Mouse (Mus musculus) lung, embryonic 15.5 days (tissue): ENCODE measurements at regions not wholly inside any gene's neighbourhood (a gene's known extent, or its start where the extent isn't known, plus 50 kb on each side); places are given as distances from the start of the nearest gene placed in this dataset.

Source experiments
- ATAC-seq: fragments of 200-750 bp; cut with Nextera tagmentation; 2 replicates; pipeline ENCODE4 v1.8.0; 2017; ENCODE audit warnings: moderate number of reproducible peaks, borderline replicate concordance; ENCODE audit not compliant: low FRiP score, low TSS enrichment; ENCODE audit errors: extremely low read depth
- H3K27ac ChIP-seq: fragments of 300-500 bp; sonication (generic); 2 replicates; pipeline ENCODE4 v1.5.1; 2015; ENCODE audit warnings: moderate library complexity, mild to moderate bottlenecking, inconsistent platforms
- H3K27me3 ChIP-seq: fragments of 300-500 bp; sonication (generic); 2 replicates; pipeline ENCODE4 v1.6.1; 2015; ENCODE audit warnings: inconsistent platforms
- H3K36me3 ChIP-seq: fragments of 300-500 bp; sonication (generic); 2 replicates; pipeline ENCODE4 v1.6.1; 2015; ENCODE audit warnings: inconsistent platforms
- H3K4me1 ChIP-seq: fragments of 300-500 bp; sonication (generic); 2 replicates; pipeline ENCODE4 v1.6.1; 2015; ENCODE audit warnings: inconsistent platforms
- H3K4me2 ChIP-seq: fragments of 300-500 bp; sonication (generic); 2 replicates; pipeline ENCODE4 v1.6.1; 2015; ENCODE audit warnings: inconsistent platforms, mild to moderate bottlenecking, moderate library complexity
- H3K4me3 ChIP-seq: fragments of 300-500 bp; sonication (generic); 2 replicates; pipeline ENCODE4 v1.5.1; 2015; ENCODE audit warnings: mild to moderate bottlenecking, inconsistent platforms
- H3K9ac ChIP-seq: fragments of 300-500 bp; sonication (generic); 2 replicates; pipeline ENCODE4 v1.6.1; 2015; ENCODE audit warnings: inconsistent platforms
- H3K9me3 ChIP-seq: fragments of 300-500 bp; sonication (generic); 2 replicates; pipeline ENCODE4 v1.6.1; 2016; ENCODE audit warnings: inconsistent platforms
- WGBS: fragments of 180-500 bp; shearing (Covaris S2); methylation state at CpG from one replicate; pipeline ENCODE4 v1.1.7; 2015; 5-methylcytosine and 5-hydroxymethylcytosine counted together

- H3K27me3 ChIP-seq: no peaks in the 10 kb centered on the region
- H3K27ac ChIP-seq: no peak overlapping the region
- no peaks in the 10 kb centered on the region for H3K4me1 ChIP-seq
- H3K36me3 ChIP-seq: no peaks in the 10 kb centered on the region
- H3K9me3 ChIP-seq: no peaks in the 10 kb centered on the region
- WGBS: 33% methylated on average over 2 of the region's 2 CpGs
- ATAC-seq: peak; percentile 35; the same call in 1 of the 2 replicates
- H3K4me2 ChIP-seq: no peak overlapping the region
- H3K9ac ChIP-seq: no peak overlapping the region
- H3K4me3 ChIP-seq: no peak overlapping the region
These were observed 955.0 kb upstream of the Pcdh10 start for GRCm38 (mm10) chr3:44423166-44423565.

DNA sequence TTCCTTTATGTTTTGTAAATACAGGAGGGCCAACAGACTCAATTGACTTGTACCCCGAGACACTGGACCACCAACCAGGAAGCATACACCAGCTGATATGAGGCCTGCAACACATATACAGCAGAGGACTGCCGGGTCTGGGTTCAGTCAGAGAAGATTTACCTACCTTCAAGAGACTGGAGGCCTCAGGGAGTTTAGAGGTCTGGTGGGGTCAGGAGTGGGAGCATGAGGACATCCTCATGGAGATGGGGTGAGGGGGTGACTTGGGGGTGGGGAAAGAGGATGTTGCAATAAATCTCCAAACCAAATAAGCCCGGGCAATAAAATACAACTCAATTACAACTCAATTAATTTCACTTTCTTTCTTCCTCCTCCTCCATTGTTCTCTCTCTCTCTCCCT lies 910.1 kb upstream of the Pcdh10 start:
- no peak for ATAC-seq
- no peaks in the 10 kb centered on the region for H3K4me1 ChIP-seq
- no peak overlapping the region for H3K27ac ChIP-seq
- H3K27me3 ChIP-seq: no peaks in the 10 kb centered on the region
- no peak overlapping the region for H3K4me2 ChIP-seq
- no peaks in the 10 kb centered on the region for H3K36me3 ChIP-seq
- H3K9me3 ChIP-seq: no peaks in the 10 kb centered on the region
- WGBS: 61% methylated on average over 3 of the region's 3 CpGs
- H3K4me3 ChIP-seq: no peak overlapping the region
- no peak overlapping the region for H3K9ac ChIP-seq
